In the genomic region with DNA sequence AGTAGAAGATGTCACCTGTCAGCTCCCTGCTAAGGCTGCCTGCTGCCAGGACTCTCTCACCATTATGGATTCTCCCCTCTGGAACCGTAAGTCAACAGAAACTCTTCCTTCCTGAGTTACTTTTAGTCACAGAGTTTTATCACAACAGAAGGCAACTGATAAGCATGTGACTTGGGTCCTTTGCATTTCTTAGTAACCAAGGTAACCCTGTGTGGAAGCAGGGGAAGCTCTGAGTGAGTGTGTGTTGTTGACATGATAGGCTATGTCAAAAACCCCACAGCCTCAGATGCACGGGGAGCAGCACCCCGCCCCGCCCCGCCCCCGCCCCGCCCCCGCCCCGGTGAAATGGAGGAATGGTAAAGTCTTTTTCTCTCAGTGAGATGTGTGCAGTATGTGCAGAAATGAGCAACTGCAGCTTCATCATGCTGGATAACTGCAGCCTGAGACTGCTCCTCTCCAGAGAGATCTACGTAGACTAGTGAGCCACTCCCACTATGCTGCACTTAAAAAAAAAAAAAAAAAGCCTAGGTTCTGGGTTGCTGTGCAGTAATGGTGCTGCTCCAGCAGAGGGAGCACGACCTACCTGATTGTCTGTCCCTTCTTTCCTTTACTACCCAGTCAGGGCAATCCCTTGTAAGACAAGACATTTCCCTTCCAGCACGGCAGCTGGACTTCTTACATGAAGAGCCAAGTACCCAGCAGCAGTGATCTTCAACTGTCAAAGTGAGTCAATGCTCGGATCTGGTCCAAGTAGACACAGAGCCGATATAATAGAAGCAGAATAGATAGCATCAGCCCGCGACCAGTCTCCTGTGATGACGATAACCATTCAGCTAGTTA, we compare ENCODE assay signal across 8 mouse cellular contexts.
DNase-seq lines count a peak whose midpoint lies in the region; ATAC-seq and TF ChIP-seq lines count a peak whose summit lies in the region.

No protein-coding gene starts in this region.

- ATAC-seq in heart, embryonic 11.5 days (replicated peaks; ENCODE audit: insufficient number of reproducible peaks, low FRiP score, low TSS enrichment) = no peak
- peak; percentile 56; the same call in 1 of the 2 replicates for ATAC-seq in kidney, embryonic 15.5 days (replicated peaks; ENCODE audit: low FRiP score)
- peak; percentile 94 for ATAC-seq in liver, embryonic 13.5 days (ENCODE audit: low read depth)

- H3K4me2 ChIP-seq in heart, embryonic 11.5 days = peak overlapping the region; percentile 52
- peak overlapping the region; percentile 49 for H3K4me2 ChIP-seq in kidney, embryonic 15.5 days
- H3K4me2 ChIP-seq in liver, embryonic 13.5 days = peak overlapping the region; percentile 58

- TF ChIP-seq POLR2A in cortical plate, adult 2 months (IDR thresholded peaks at IDR 0.05; ENCODE audit: extremely low read depth, insufficient read depth, low read length) = no peak

- no peaks in the 10 kb centered on the region for H3K4me1 ChIP-seq in cortical plate, adult 2 months (ENCODE audit: control insufficient read depth, insufficient read depth, low read length)
- no peaks in the 10 kb centered on the region for H3K4me1 ChIP-seq in heart, embryonic 11.5 days (ENCODE audit: control insufficient read depth, insufficient read depth, low read length)
- H3K4me1 ChIP-seq in kidney, embryonic 15.5 days = peaks cover 4% of the 10 kb centered on the region; the same call in 1 of the 2 replicates
- peaks cover 27% of the 10 kb centered on the region for H3K4me1 ChIP-seq in liver, embryonic 13.5 days (replicated peaks)

- 34% methylated on average over 17 of the region's 17 CpGs for WGBS in heart, embryonic 11.5 days (ENCODE audit: insufficient replicate concordance)
- WGBS in kidney, embryonic 15.5 days = 38% methylated on average over 17 of the region's 17 CpGs
- WGBS in liver, embryonic 13.5 days (ENCODE audit: insufficient replicate concordance) = 19% methylated on average over 17 of the region's 17 CpGs

- no peak overlapping the region for H3K4me3 ChIP-seq in cortical plate, adult 2 months (ENCODE audit: insufficient read depth, low read length)
- peak overlapping the region; percentile 24 for H3K4me3 ChIP-seq in heart, embryonic 11.5 days (ENCODE audit: low read depth, low read length)
- peak overlapping the region; percentile 24; the same call in 1 of the 2 replicates for H3K4me3 ChIP-seq in kidney, embryonic 15.5 days (replicated peaks)
- peak overlapping the region; percentile 41 for H3K4me3 ChIP-seq in liver, embryonic 13.5 days (replicated peaks)

- no peak overlapping the region for H3K9ac ChIP-seq in heart, embryonic 11.5 days (ENCODE audit: low read depth, low read length)
- H3K9ac ChIP-seq in kidney, embryonic 15.5 days = no peak overlapping the region
- peak overlapping the region; percentile 29; the same call in 1 of the 2 replicates for H3K9ac ChIP-seq in liver, embryonic 13.5 days

- H3K27me3 ChIP-seq in heart, embryonic 11.5 days (ENCODE audit: control insufficient read depth, insufficient read depth, low read length) = no peaks in the 10 kb centered on the region
- H3K27me3 ChIP-seq in kidney, embryonic 15.5 days = no peaks in the 10 kb centered on the region
- H3K27me3 ChIP-seq in liver, embryonic 13.5 days = no peaks in the 10 kb centered on the region

- DNase-seq in 416B (ENCODE audit: low read depth) (peak; percentile 75), R1 (ENCODE audit: low read depth, low spot score) (peak; percentile 85)
- DNase-seq in liver, embryonic 13.5 days = peak; percentile 50
- DNase-seq in neural tube, embryonic 10.5 days (ENCODE audit: extremely low spot score, low spot score) = peak; percentile 48
- peak; percentile 16 to 32 for DNase-seq in thymus, adult 18-20 months

- no peaks in the 10 kb centered on the region for H3K36me3 ChIP-seq in heart, embryonic 11.5 days (ENCODE audit: control insufficient read depth, insufficient read depth, low read length)
- H3K36me3 ChIP-seq in kidney, embryonic 15.5 days = no peaks in the 10 kb centered on the region
- no peaks in the 10 kb centered on the region for H3K36me3 ChIP-seq in liver, embryonic 13.5 days

- peak; percentile 80 for TF ChIP-seq CTCF in cortical plate, adult 2 months (IDR thresholded peaks at IDR 0.05; ENCODE audit: extremely low read depth, insufficient read depth, low read length)

- H3K9me3 ChIP-seq in heart, embryonic 11.5 days (replicated peaks; ENCODE audit: control insufficient read depth, low read length) = no peaks in the 10 kb centered on the region
- H3K9me3 ChIP-seq in kidney, embryonic 15.5 days (replicated peaks) = no peaks in the 10 kb centered on the region
- H3K9me3 ChIP-seq in liver, embryonic 13.5 days (replicated peaks) = no peaks in the 10 kb centered on the region

- H3K27ac ChIP-seq in cortical plate, adult 2 months (ENCODE audit: insufficient read depth, low read length) = no peak overlapping the region
- H3K27ac ChIP-seq in heart, embryonic 11.5 days (ENCODE audit: low read depth, low read length) = no peak overlapping the region
- H3K27ac ChIP-seq in kidney, embryonic 15.5 days = no peak overlapping the region
- peak overlapping the region; percentile 58 for H3K27ac ChIP-seq in liver, embryonic 13.5 days

Comparison
In these comparisons a context has a peak if more than half of its experiments do, and no peak if none do; other contexts are left out.
1. DNase-seq: peak in every context shown above with its lines; median percentile 85 in R1; 75 in 416B; 50 in liver, embryonic 13.5 days; 48 in neural tube, embryonic 10.5 days; 24 in thymus, adult 18-20 months.